Mouse (Mus musculus) large intestine, adult 2 months (tissue): ENCODE measurements around the gene Scyl3. TPM values are rescaled to one million over a fixed set of nuclear protein-coding genes. Genes with fewer than 3 reads are reported as not detected.
A peak's percentile ranks its signal among the peaks of the same experiment; 100 is the strongest.

Source experiments
- DNase-seq: peaks from one replicate; pipeline ENCODE4 v3.0.0-alpha.2; 2012; ENCODE audit warnings: low read depth, low spot score
- WGBS: fragments of 180-500 bp; shearing (Covaris S2); methylation state at CpG from one replicate; pipeline ENCODE4 v1.1.7; 2018; 5-methylcytosine and 5-hydroxymethylcytosine counted together
- polyA plus RNA-seq: library from polyadenylated mRNA; depleted of rRNA; stranded (reverse); fragments of >200 nt; gene quantifications from 2 replicates; pipeline ENCODE4 v1.2.3, GENCODE M21; 2012; rRNA removed

Gene Scyl3
- polyA plus RNA-seq, 1 experiment: 6.4 TPM

DNA sequence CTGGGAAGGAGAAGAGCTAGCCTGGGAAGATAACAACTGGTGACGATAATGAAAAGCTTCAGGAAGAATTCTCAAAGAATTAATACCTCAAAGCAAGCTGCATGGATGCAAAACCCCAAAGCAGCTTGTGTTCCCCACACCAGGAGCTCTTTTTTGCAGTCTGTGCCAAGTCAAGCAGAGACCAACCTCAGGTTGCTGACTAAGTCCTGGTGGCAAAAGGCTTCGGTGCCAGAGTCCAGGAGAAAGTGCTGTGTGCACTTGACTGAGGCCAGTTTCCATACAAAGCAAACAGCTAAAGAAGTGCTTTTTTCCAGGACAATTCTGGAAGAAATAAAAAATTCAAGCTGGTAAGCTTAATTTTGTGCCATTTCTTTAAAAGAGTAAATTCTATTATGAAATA lies 24.5 kb downstream of the Scyl3 start:
- DNase-seq: no peak
- 88% methylated on average over 2 of the region's 2 CpGs for WGBS

DNA sequence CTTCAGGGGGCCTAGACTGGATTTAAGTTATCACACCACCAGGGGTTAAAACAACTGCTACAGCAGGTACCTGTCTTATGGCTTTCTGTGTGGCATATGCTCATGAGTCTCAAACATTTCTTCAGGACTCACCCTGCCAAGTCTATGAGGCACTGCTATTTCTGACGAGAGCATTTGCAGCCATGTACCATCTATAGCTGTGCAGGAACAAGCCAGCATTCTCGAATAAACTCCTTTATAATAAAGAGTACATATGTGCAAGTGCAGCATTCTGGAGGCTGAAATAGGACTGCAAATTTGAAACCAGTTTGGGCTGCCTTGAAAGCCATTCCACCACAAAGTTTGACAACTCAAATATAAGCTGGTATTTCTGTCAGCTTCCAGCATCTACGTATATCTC lies 29.1 kb downstream of the Scyl3 start:
- WGBS: 77% methylated on average over 3 of the region's 3 CpGs

DNA sequence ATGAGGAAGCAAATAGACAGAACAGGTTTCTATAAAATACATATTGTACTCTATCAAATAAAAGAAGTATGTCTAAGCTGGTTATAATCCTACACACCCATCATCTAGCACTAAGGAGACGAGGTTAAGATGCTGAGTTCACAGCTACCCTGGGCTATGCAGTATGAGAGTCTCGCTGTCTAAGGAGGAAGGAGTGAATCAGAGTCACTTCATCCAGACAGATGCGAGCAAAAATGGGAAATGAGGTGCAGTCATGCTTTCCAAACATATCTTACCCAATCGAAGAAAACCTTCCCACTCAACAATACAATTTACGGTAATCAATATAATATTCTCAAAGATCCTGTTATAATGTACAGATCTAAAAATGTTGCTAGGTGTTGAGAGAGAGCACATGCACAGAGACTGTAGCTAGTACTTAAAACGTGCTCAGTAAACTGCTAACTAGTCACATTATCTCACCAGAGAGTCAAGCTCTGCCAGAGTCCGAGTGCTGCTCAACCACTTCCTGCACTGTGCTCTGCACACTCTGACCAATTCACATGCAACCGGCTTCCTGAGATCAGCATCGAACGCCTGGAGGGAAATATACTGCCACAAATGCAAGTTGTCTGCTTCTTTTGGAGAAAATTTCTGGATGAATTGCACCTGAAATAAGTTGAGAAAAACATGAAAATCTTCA lies 35.2 kb downstream of the Scyl3 start:
- 79% methylated on average over 10 of the region's 10 CpGs for WGBS
- DNase-seq: no peak

More for the DNA sequence above, 29.1 kb downstream of the Scyl3 start:
- DNase-seq: no peak

DNA sequence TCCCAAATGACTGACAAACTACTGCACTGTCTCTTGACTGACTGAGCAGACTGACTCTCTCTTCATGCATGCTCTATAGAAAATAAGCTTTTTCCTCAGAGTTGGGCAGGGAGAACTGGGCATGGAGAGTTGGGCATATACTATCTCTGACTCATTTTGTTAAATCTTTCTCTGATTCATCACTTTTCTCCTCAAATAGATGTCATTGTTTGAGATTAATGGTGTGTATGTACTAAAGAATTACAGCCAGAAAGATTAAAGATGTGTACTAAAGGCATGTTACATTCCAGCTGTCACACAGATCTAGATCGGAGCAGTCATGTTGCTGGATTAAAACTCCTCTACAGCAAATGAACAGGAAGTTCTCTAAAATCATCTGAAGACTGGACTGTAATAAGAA lies 45.6 kb downstream of the Scyl3 start:
- no peak for DNase-seq
- WGBS: 73% methylated on average over 1 of the region's 1 CpGs

DNA sequence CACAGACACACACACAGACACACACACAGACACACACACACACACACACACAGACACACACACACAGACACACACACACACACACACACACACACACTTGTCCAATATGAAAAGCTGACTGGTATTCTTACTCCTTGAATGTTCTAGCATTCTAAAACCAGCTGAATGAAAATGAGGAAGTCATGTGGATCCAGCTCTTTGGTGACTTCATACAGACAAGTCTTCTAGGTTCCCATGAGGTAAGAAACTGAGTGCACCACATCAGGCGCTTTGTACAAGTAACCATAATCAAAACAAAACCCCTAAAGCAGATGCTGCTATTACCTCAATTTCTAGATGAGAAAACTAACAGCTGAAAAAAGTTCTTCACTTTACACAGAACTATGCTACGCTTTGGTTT lies 46.2 kb downstream of the Scyl3 start:
- 96% methylated on average over 2 of the region's 2 CpGs for WGBS
- DNase-seq: no peak

DNA sequence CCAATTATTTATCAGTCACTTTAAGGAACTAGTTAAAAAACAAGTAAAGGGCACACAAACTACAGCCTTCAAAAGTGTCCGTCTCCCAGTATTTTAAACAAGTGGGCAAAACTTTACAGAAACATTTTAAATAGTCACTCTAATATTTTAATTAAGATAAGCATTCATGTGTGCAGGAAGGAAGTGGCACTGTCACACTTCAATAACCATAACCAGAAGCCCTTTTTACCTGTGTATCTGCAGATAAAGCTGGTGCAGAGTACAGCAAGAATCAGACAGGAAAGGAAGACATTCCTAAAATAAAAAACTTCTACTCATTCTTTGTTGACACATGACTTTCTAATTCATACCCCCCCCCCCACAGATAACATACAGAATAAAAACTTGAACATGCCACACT lies 47.6 kb downstream of the Scyl3 start:
- no peak for DNase-seq
- 94% methylated on average over 1 of the region's 1 CpGs for WGBS

DNA sequence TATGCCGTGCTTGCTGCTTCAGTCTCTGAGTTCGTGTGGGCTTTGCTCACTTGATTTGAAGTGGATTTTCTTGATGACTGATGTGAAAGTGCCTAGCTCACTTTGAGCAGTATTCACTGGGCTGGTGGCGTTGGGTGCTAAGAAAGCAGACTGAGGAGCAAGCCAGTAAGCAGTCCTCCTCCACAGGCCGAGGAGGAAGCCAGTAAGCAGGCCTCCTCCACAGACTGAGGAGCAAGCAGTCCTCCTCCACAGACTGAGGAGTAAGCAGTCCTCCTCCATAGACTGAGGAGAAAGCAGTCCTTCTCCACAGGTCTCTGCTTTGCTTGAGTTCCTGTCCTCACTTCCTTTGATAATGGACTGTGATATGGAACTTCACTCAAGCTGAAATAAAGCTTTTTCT lies 63.5 kb downstream of the Scyl3 start:
- WGBS: 87% methylated on average over 4 of the region's 4 CpGs
- DNase-seq: no peak

DNA sequence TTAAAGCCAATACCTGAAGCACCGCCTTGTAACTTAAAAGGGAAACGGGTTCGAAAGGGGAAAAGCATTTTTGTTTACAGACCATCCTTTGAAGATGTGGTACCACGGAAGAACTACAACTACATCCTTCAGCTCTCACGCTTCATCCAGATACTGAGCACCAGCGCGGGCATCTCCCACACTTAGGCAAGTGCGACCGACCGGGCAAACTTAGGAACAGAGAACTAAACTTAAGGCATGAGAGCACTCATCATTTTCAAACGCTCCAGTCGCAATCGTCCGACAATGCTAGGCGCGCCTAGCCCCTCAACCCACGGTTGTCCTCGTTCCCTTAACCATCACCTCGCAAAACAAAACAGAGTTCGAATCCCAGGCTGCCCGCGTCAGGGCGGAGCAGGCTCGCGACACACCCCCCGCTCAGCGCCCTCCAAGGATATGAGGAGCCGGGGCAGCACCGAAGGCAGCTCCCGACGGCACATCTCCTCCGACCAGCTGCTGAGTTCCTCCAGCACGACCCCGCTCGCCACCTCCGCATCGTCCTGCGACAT lies 65.3 kb downstream of the Scyl3 start:
- WGBS: under 1% methylated on average over 38 of the region's 38 CpGs
- DNase-seq: peak; percentile 1

DNA sequence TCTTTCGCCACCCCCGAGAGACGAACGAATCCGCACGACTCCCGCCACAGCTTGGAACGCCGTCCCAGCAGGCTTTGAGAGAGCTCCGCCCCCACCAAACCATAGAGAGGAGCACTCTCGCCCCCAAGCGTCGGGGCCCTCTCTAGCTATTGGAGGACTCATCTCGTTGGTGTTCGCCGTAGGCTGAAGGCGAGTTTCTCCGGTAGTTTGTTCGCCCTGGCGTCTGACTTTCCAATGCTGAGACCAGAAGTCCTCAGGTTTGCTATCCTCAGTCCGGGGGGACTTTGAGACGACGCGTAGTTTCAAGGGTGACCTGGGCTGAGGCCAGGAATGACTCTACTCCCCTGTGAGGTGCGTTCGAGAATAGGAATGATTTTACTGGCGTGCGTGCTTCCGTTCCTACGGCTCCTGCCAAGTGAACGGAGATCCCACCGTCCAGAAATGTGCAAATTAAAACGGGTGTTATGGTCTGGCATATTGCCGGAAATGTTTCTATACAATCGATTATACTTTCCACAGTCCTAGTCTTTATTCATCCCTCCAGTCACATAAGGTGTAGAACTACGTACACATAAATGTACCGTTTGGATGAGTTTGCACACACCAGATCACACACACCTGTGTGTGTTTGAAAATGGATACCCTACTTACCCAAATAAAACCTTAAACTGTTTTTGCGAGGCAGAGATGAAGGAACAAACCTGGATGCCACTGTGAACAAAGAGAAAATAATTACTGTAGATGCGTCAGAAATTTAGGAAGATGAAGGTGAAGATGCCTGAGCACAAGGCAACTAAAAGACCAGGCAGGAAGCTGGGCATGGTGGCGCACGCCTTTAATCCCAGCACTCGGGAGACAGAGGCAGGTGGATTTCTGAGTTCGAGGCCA lies 66.1 kb downstream of the Scyl3 start, which contains the start of the genes BC055324 and Mettl18:
BC055324 (minus strand) TSS at position 76 of the 888 bp plus-strand sequence.
Mettl18 (plus strand) TSS at position 169 of the 888 bp plus-strand sequence.
- WGBS: 1% methylated on average over 43 of the region's 43 CpGs
- peak; percentile 78 for DNase-seq

DNA sequence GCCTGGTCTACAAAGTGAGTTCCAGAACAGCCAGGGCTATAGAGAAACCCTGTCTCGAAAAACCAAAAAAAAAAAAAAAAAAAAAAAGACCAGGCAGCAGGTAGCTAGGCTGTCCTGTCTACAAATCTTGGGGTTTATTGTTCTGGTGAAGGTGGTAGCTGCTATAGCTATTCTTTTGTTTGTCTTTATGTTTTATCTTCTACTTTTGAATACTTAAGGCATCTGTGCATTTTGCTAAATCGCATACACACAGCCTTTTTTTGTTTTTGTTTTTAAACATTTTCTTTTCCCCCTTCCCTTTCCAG lies 66.7 kb downstream of the Scyl3 start:
- 46% methylated on average over 2 of the region's 2 CpGs for WGBS
- no peak for DNase-seq

DNA sequence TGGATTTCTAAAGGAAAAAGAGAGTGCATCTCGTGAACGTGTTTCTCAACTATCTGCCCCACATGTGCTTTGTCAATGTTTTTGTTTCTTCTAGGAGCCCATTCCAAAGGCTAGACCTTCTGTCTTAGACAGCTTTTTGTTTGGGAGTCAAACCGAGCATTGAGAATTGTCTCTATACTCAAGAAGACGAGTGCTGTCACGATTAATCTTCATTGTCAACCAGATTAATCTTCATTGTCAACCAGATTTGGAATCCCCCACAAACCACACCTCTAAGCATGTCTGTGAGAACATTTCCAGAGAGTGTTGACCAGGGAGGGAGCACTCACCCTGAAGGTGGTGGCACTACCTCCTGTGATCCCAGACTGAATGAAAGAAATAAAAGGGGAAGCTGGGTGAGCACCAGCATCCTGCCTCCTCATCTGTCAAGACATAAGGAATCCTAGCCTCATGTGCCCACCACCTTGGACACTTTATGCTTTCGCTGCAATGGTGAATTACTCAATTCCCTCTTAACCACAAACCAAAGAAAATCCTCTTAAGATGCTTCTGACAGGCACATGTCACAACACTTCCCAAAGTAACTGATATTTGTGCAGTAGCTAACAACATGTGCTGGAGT lies 73.0 kb downstream of the Scyl3 start:
- no peak for DNase-seq
- WGBS: 80% methylated on average over 6 of the region's 6 CpGs

DNA sequence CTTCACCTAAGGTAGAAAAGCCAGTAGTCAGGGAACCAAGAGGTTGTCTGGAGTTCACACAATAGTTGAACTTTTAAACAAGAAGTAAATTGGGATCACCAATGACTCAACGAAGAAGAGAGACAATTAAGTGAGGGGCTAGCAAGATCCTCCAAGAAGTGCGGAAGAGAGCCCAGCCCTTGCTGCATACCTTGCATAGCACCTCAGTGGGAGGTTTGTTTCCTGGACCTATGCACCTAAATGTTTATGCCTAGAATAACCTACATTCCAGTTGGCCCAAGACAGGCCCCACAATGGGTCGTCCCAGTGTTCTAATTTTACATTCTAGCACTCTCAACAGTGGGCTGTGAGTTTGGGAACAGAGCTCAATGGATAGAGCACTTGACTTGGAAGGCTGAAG lies 75.4 kb downstream of the Scyl3 start:
- WGBS: 65% methylated on average over 3 of the region's 3 CpGs
- no peak for DNase-seq

Other genes with a start within 250 kb of the Scyl3 start
- gene Mettl11b, start 203.9 kb upstream of the Scyl3 start, polyA plus RNA-seq: not detected in 2 replicates
- 1.7 and 2.0 TPM in 2 replicates for gene Kifap3, start 149.5 kb upstream of the Scyl3 start, polyA plus RNA-seq
- 1.9 and 2.4 TPM in 2 replicates for gene BC055324, start 65.7 kb downstream of the Scyl3 start, polyA plus RNA-seq
- 0.59 and 0.66 TPM in 2 replicates for gene Mettl18, start 65.8 kb downstream of the Scyl3 start, polyA plus RNA-seq
- 0.08 TPM in 1 of 2 replicates, not detected in the other for gene Sele, start 119.1 kb downstream of the Scyl3 start, polyA plus RNA-seq
- gene Sell, start 132.9 kb downstream of the Scyl3 start, polyA plus RNA-seq: 3.0 and 3.4 TPM in 2 replicates
- gene Selp, start 186.2 kb downstream of the Scyl3 start, polyA plus RNA-seq: 1.1 and 1.7 TPM in 2 replicates
- 0.06 and 0.25 TPM in 2 replicates for gene F5, start 222.7 kb downstream of the Scyl3 start, polyA plus RNA-seq